In the genomic region with DNA sequence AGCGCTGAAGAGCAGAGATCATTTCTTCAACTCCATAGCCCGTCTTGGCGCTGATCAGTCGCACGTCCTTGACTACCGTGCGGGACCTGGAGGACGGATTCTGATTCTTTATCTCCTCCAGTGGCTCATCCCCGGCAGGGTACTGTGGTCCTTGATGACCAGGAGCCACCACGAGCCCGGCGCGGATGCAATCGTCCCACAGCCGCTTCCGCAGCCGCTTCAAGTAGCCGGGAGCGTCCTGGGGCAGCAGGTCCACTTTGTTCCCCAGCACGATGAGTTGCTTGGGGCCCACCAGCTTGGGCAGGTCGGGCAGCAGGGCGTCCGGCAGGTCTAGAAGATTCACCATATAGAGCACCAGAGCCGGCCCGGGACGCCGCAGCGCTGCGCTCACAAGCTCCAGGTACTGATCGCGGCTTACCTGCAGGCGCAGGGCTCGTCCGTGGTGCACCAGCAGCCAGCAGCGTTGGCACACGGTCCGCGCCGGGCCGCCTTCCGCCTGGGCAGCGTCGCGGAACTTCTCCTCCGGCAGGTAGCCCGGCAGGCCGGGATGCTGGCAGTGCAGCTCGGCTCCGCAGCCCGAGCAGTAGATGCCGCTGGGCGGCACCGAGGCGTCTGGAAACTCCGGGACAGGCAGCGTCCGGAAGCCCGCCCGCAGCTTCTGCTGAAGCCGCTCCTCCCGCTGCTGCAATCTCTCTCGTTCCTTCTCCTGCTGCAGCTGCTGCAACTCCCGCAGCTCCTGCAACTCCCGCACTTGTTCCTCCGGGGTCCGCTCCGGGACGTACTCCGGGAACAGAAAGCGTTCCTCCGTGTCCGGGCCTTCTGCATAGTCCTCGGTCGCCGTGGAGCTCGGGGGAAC, we compare ENCODE assay signal across 8 mouse cellular contexts. TPM values are rescaled to one million over a fixed set of nuclear protein-coding genes. Genes with fewer than 3 reads are reported as not detected.
DNase-seq lines count a peak whose midpoint lies in the region; ATAC-seq and TF ChIP-seq lines count a peak whose summit lies in the region.

No protein-coding gene starts in this region.

- peak; percentile 45 for ATAC-seq in frontal cortex, adult (ENCODE audit: low TSS enrichment)
- peak; percentile 20 for ATAC-seq in intestine, postnatal 0 days
- ATAC-seq in lung, postnatal 0 days, result peak; percentile 14

- no peaks in the 10 kb centered on the region for H3K27me3 ChIP-seq in intestine, postnatal 0 days (replicated peaks; ENCODE audit: control insufficient read depth, insufficient read depth, low read length)
- no peaks in the 10 kb centered on the region for H3K27me3 ChIP-seq in lung, postnatal 0 days (replicated peaks; ENCODE audit: insufficient read depth, low read length)

- peak overlapping the region; percentile 100 for H3K4me2 ChIP-seq in intestine, postnatal 0 days (replicated peaks; ENCODE audit: low read depth)
- peak overlapping the region; percentile 100 for H3K4me2 ChIP-seq in lung, postnatal 0 days (replicated peaks; ENCODE audit: low read depth, low read length)

- H3K9me3 ChIP-seq in intestine, postnatal 0 days (ENCODE audit: control insufficient read depth), result no peaks in the 10 kb centered on the region
- H3K9me3 ChIP-seq in lung, postnatal 0 days (ENCODE audit: low read length), result no peaks in the 10 kb centered on the region

- H3K4me3 ChIP-seq in intestine, postnatal 0 days (ENCODE audit: low read depth, low read length), result peak overlapping the region; percentile 83
- H3K4me3 ChIP-seq in lung, postnatal 0 days (ENCODE audit: low read depth, low read length), result peak overlapping the region; percentile 81

- H3K4me1 ChIP-seq in intestine, postnatal 0 days (replicated peaks; ENCODE audit: control insufficient read depth, insufficient read depth, low read length), result peaks cover 12% of the 10 kb centered on the region; the same call in 1 of the 2 replicates
- peaks cover 15% of the 10 kb centered on the region; the same call in 1 of the 2 replicates for H3K4me1 ChIP-seq in lung, postnatal 0 days (ENCODE audit: insufficient read depth, low read depth, low read length)

- no peak for TF ChIP-seq CTCF in intestine, postnatal 0 days (IDR thresholded peaks at IDR 0.05; ENCODE audit: low read depth)
- no peak for TF ChIP-seq CTCF in lung, postnatal 0 days (IDR thresholded peaks at IDR 0.05)

- H3K9ac ChIP-seq in intestine, postnatal 0 days (ENCODE audit: low read depth, low read length), result peak overlapping the region; percentile 87
- peak overlapping the region; percentile 44 for H3K9ac ChIP-seq in lung, postnatal 0 days (replicated peaks; ENCODE audit: low read depth)

- under 1% methylated on average over 76 of the region's 76 CpGs for WGBS in intestine, postnatal 0 days
- under 1% methylated on average over 73 of the region's 76 CpGs for WGBS in lung, postnatal 0 days

- TF ChIP-seq EP300 in lung, postnatal 0 days (IDR thresholded peaks at IDR 0.05), result no peak

- H3K36me3 ChIP-seq in intestine, postnatal 0 days (ENCODE audit: control insufficient read depth, insufficient read depth), result peaks cover 29% of the 10 kb centered on the region
- H3K36me3 ChIP-seq in lung, postnatal 0 days (ENCODE audit: insufficient read depth, low read length), result peaks cover 3% of the 10 kb centered on the region; the same call in 1 of the 2 replicates

- no peak overlapping the region; the same call in 1 of the 2 replicates for H3K27ac ChIP-seq in intestine, postnatal 0 days (ENCODE audit: low read depth, low read length)
- 0 out of 2 replicates have a peak overlapping the region, but pooled peaks have one; percentile 5 for H3K27ac ChIP-seq in lung, postnatal 0 days (ENCODE audit: low read length)

- DNase-seq in cerebellum, adult 18-20 months, result peak; percentile 41 to 63
- no peak for DNase-seq in cerebellum, adult 11-12 months
- peak; percentile 78 for DNase-seq in CD4-positive helper T cell, adult 2 months (ENCODE audit: low read depth, low spot score)
- DNase-seq in c-Kit-negative CD71-positive TER-119-positive erythroid progenitor cells, embryonic 14.5 days (ENCODE audit: low read depth, low spot score), result peak; percentile 26
- peak; percentile 43 for DNase-seq in lung, postnatal 0 days (ENCODE audit: low spot score)
- peak; percentile 6 for DNase-seq in retina, postnatal 7 days (ENCODE audit: low read depth, low spot score)

RNA-seq across cellular contexts. Expression of a gene that starts 0.6 kb away (rescaled TPM):
- 11.8 and 12.3 TPM in 2 replicates for polyA plus RNA-seq in intestine, postnatal 0 days (2015; fragmentation: Nextera tagmentation; extraction: Ambion mirVana)
- polyA plus RNA-seq in lung, postnatal 0 days (2015; fragmentation: Nextera tagmentation; extraction: Ambion mirVana), result 11.6 and 13.6 TPM in 2 replicates

RNA-seq across cellular contexts. Expression of a gene that starts 0.7 kb away (rescaled TPM):
- polyA plus RNA-seq in intestine, postnatal 0 days (2015; fragmentation: Nextera tagmentation; extraction: Ambion mirVana), result 18.7 and 20.3 TPM in 2 replicates
- polyA plus RNA-seq in lung, postnatal 0 days (2015; fragmentation: Nextera tagmentation; extraction: Ambion mirVana), result 23.6 and 26.2 TPM in 2 replicates

RNA-seq across cellular contexts. Expression of a gene that starts 44.0 kb away (rescaled TPM):
- 13.2 and 15.0 TPM in 2 replicates for polyA plus RNA-seq in intestine, postnatal 0 days (2015; fragmentation: Nextera tagmentation; extraction: Ambion mirVana)
- 20.4 and 23.5 TPM in 2 replicates for polyA plus RNA-seq in lung, postnatal 0 days (2015; fragmentation: Nextera tagmentation; extraction: Ambion mirVana)
